Comparison of ENCODE assay signal across 7 mouse cellular contexts in the genomic region with DNA sequence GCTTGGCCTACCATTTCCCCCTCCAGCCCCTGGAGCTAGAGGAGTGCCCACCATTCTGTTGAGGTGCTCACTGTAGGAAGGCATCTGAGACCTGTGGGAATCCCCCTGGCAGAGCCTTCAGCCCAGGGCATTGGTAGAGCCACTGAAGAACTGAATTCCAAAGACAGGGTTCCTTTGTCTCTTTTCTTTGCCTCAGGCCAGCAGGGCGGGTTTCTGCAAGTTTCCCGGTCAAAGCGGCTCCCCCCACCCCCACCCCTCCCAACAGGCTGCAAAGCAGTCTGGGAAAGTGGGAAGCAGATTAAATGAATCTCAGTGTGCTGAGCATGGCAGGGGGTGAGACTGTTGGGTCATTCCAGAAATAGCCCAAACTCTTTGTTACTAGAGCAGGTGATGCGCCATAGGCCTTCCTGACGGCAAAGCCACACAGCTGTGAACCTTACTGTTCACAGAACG. TPM values are rescaled to one million over a fixed set of nuclear protein-coding genes. Genes with fewer than 3 reads are reported as not detected.
DNase-seq lines count a peak whose midpoint lies in the region; ATAC-seq and TF ChIP-seq lines count a peak whose summit lies in the region.

No protein-coding gene starts in this region.

- WGBS in lung, embryonic 16.5 days = 37% methylated on average over 6 of the region's 6 CpGs
- 20% methylated on average over 6 of the region's 6 CpGs for WGBS in embryonic facial prominence, embryonic 13.5 days
- WGBS in limb, embryonic 11.5 days = 62% methylated on average over 6 of the region's 6 CpGs
- WGBS in stomach, postnatal 0 days = 17% methylated on average over 6 of the region's 6 CpGs

- DNase-seq in lung, adult 18-20 months = no peak
- no peak for DNase-seq in limb, embryonic 11.5 days (ENCODE audit: low spot score)
- DNase-seq in stomach, postnatal 0 days (ENCODE audit: low spot score) = peak; percentile 61
- DNase-seq in adrenal gland, adult (ENCODE audit: inconsistent age in 2 of 2, low spot score in 1 of 2) = no peak
- no peak for DNase-seq in layer of hippocampus, adult 18-20 months (ENCODE audit: low spot score in 2 of 2)

- no peak overlapping the region for H3K4me3 ChIP-seq in lung, embryonic 16.5 days (ENCODE audit: low read length)
- H3K4me3 ChIP-seq in embryonic facial prominence, embryonic 13.5 days = no peak overlapping the region
- no peak overlapping the region for H3K4me3 ChIP-seq in limb, embryonic 11.5 days (ENCODE audit: low read depth, low read length)
- no peak overlapping the region for H3K4me3 ChIP-seq in stomach, postnatal 0 days (ENCODE audit: low read depth, low read length)

- TF ChIP-seq EP300 in stomach, postnatal 0 days (optimal IDR thresholded peaks at IDR 0.05) = no peak

- peak overlapping the region; percentile 23; the same call in 1 of the 2 replicates for H3K4me2 ChIP-seq in lung, embryonic 16.5 days (ENCODE audit: low read depth, low read length)
- peak overlapping the region; percentile 41 for H3K4me2 ChIP-seq in embryonic facial prominence, embryonic 13.5 days
- no peak overlapping the region for H3K4me2 ChIP-seq in limb, embryonic 11.5 days (ENCODE audit: low read depth, severe bottlenecking)
- no peak overlapping the region for H3K4me2 ChIP-seq in stomach, postnatal 0 days (replicated peaks; ENCODE audit: low read depth)

- ATAC-seq in lung, embryonic 16.5 days (ENCODE audit: low read depth) = no peak
- ATAC-seq in embryonic facial prominence, embryonic 13.5 days (ENCODE audit: insufficient number of reproducible peaks, insufficient read depth, low FRiP score, low TSS enrichment, low read depth) = 0 out of 2 replicates have a peak, but pooled peaks have one; percentile 48
- ATAC-seq in limb, embryonic 11.5 days (ENCODE audit: insufficient number of reproducible peaks, low FRiP score, low TSS enrichment, low read depth) = no peak
- ATAC-seq in stomach, postnatal 0 days (ENCODE audit: low FRiP score, low TSS enrichment) = no peak

- peaks cover 65% of the 10 kb centered on the region for H3K4me1 ChIP-seq in lung, embryonic 16.5 days (replicated peaks; ENCODE audit: control insufficient read depth, insufficient read depth, low read length)
- peaks cover 67% of the 10 kb centered on the region for H3K4me1 ChIP-seq in embryonic facial prominence, embryonic 13.5 days
- peaks cover 29% of the 10 kb centered on the region for H3K4me1 ChIP-seq in limb, embryonic 11.5 days (ENCODE audit: control insufficient read depth, insufficient read depth, low read length)
- peaks cover 31% of the 10 kb centered on the region for H3K4me1 ChIP-seq in stomach, postnatal 0 days (replicated peaks; ENCODE audit: control insufficient read depth, insufficient read depth)

- H3K36me3 ChIP-seq in lung, embryonic 16.5 days (ENCODE audit: control insufficient read depth, insufficient read depth, low read length) = 0 out of 2 replicates have a peak, but pooled peaks cover 3% of the 10 kb centered on the region
- H3K36me3 ChIP-seq in embryonic facial prominence, embryonic 13.5 days = peaks cover 4% of the 10 kb centered on the region; the same call in 1 of the 2 replicates
- H3K36me3 ChIP-seq in limb, embryonic 11.5 days (ENCODE audit: control insufficient read depth, insufficient read depth, low read length) = peaks cover 3% of the 10 kb centered on the region; the same call in 1 of the 2 replicates
- H3K36me3 ChIP-seq in stomach, postnatal 0 days (ENCODE audit: control insufficient read depth, insufficient read depth, low read length) = no peaks in the 10 kb centered on the region

- H3K27ac ChIP-seq in lung, embryonic 16.5 days (ENCODE audit: low read length) = peak overlapping the region; percentile 95
- peak overlapping the region; percentile 91 for H3K27ac ChIP-seq in embryonic facial prominence, embryonic 13.5 days
- H3K27ac ChIP-seq in limb, embryonic 11.5 days (replicated peaks; ENCODE audit: low read depth, low read length) = peak overlapping the region; percentile 80; the same call in 1 of the 2 replicates
- peak overlapping the region; percentile 61 for H3K27ac ChIP-seq in stomach, postnatal 0 days (replicated peaks)

- H3K9ac ChIP-seq in lung, embryonic 16.5 days (ENCODE audit: low read length) = no peak overlapping the region; the same call in none of the 2 replicates
- peak overlapping the region; percentile 59 for H3K9ac ChIP-seq in embryonic facial prominence, embryonic 13.5 days
- H3K9ac ChIP-seq in limb, embryonic 11.5 days (ENCODE audit: low read length) = 0 out of 2 replicates have a peak overlapping the region, but pooled peaks have one; percentile 22
- H3K9ac ChIP-seq in stomach, postnatal 0 days (ENCODE audit: low read length) = no peak overlapping the region

- no peaks in the 10 kb centered on the region for H3K27me3 ChIP-seq in lung, embryonic 16.5 days (ENCODE audit: control insufficient read depth, insufficient read depth, low read depth, low read length)
- no peaks in the 10 kb centered on the region for H3K27me3 ChIP-seq in embryonic facial prominence, embryonic 13.5 days
- H3K27me3 ChIP-seq in limb, embryonic 11.5 days (ENCODE audit: control insufficient read depth, insufficient read depth, low read length) = no peaks in the 10 kb centered on the region
- no peaks in the 10 kb centered on the region for H3K27me3 ChIP-seq in stomach, postnatal 0 days (ENCODE audit: control insufficient read depth, insufficient read depth, low read length)

- TF ChIP-seq CTCF in stomach, postnatal 0 days (IDR thresholded peaks at IDR 0.05; ENCODE audit: low read depth) = no peak

- H3K9me3 ChIP-seq in lung, embryonic 16.5 days (ENCODE audit: control insufficient read depth, low read length) = no peaks in the 10 kb centered on the region
- no peaks in the 10 kb centered on the region for H3K9me3 ChIP-seq in embryonic facial prominence, embryonic 13.5 days
- no peaks in the 10 kb centered on the region for H3K9me3 ChIP-seq in limb, embryonic 11.5 days (ENCODE audit: control insufficient read depth, low read length)
- H3K9me3 ChIP-seq in stomach, postnatal 0 days (ENCODE audit: control insufficient read depth, low read length) = no peaks in the 10 kb centered on the region

RNA-seq across cellular contexts. Expression of gene A3galt2, which starts 18.0 kb away (rescaled TPM):
- 0.16 and 0.30 TPM in 2 replicates for polyA plus RNA-seq in lung, embryonic 16.5 days (2015; fragmentation: Nextera tagmentation; extraction: Ambion mirVana)
- polyA plus RNA-seq in embryonic facial prominence, embryonic 13.5 days (2015; fragmentation: Nextera tagmentation; extraction: Ambion mirVana) = 0.29 and 0.38 TPM in 2 replicates
- polyA plus RNA-seq in limb, embryonic 11.5 days (2014; fragmentation: Nextera tagmentation; extraction: Ambion mirVana) = 0.06 and 0.28 TPM in 2 replicates
- 0.02 TPM in 1 of 2 replicates, not detected in the other for polyA plus RNA-seq in stomach, postnatal 0 days (2015; fragmentation: Nextera tagmentation; extraction: Ambion mirVana)
- under 1 TPM; 0.28 to 0.35 TPM for total RNA-seq in layer of hippocampus, adult 18-20 months (2021)

Comparison
In these comparisons a context has a peak if more than half of its experiments do, and no peak if none do; other contexts are left out.
1. H3K4me2 ChIP-seq: peak in lung, embryonic 16.5 days (single experiment) and embryonic facial prominence, embryonic 13.5 days (single experiment); none in limb, embryonic 11.5 days (single experiment) and stomach, postnatal 0 days (single experiment).
2. H3K9ac ChIP-seq: peak in embryonic facial prominence, embryonic 13.5 days (single experiment) and limb, embryonic 11.5 days (single experiment); none in lung, embryonic 16.5 days (single experiment) and stomach, postnatal 0 days (single experiment).
3. Peak in every context shown above with its lines, with median percentiles within 50 percentile points of each other: H3K27ac ChIP-seq.